Mouse (Mus musculus) stomach, postnatal 0 days (tissue): ENCODE measurements around the gene Gm49396.

ENCODE experiments used
- CTCF ChIP-seq: IDR thresholded peaks from 2 replicates; pipeline ENCODE4 v1.5.1; 2016; ENCODE audit warnings: antibody characterized with exemption, low read depth, mild to moderate bottlenecking, moderate library complexity
- EP300 ChIP-seq: optimal IDR thresholded peaks from 2 replicates; pipeline ENCODE3; 2016; ENCODE audit warnings: antibody characterized with exemption

GRCm38 (mm10) chr7:30612654-30613402, 49.7 kb downstream of the Gm49396 start, which contains the start of gene Upk1a:
- TF ChIP-seq CTCF (no peak), EP300 (no peak)
